Mouse (Mus musculus): ENCODE measurements around the gene Dars.

- TF ChIP-seq EP300 (IDR thresholded peaks at IDR 0.05; ENCODE audit: low read depth) (no peak), CTCF (IDR thresholded peaks at IDR 0.05; ENCODE audit: low read depth) (no peak)
Observed at GRCm38 (mm10) chr1:128456271-128456670, 39.1 kb upstream of the Dars start.
